Mouse (Mus musculus) stomach, postnatal 0 days (tissue): Measurements from ENCODE around the gene Khk. TPM values are rescaled to one million over a fixed set of nuclear protein-coding genes. Genes with fewer than 3 reads are reported as not detected.

Experiments
- ATAC-seq: fragments of 200-750 bp; cut with Nextera tagmentation; 2 replicates; pipeline ENCODE4 v1.8.0; 2017; ENCODE audit not compliant: low FRiP score, low TSS enrichment
- DNase-seq: peaks from one replicate; pipeline ENCODE4 v3.0.0-alpha.2; 2016; ENCODE audit warnings: low spot score
- H3K27ac ChIP-seq: fragments of 300-500 bp; sonication (generic); replicated peaks from 2 replicates; pipeline ENCODE4 v1.5.1; 2014; ENCODE audit warnings: mild to moderate bottlenecking, control low read depth
- H3K27me3 ChIP-seq: fragments of 300-500 bp; sonication (generic); 2 replicates; pipeline ENCODE4 v1.6.1; 2014; ENCODE audit warnings: low read length; ENCODE audit not compliant: control insufficient read depth, insufficient read depth
- H3K36me3 ChIP-seq: fragments of 300-500 bp; sonication (generic); 2 replicates; pipeline ENCODE4 v1.6.1; 2014; ENCODE audit warnings: low read length, mixed read lengths; ENCODE audit not compliant: control insufficient read depth, insufficient read depth
- H3K4me1 ChIP-seq: fragments of 300-500 bp; sonication (generic); replicated peaks from 2 replicates; pipeline ENCODE4 v1.6.1; 2014; ENCODE audit warnings: antibody characterized with exemption; ENCODE audit not compliant: control insufficient read depth, insufficient read depth
- H3K4me2 ChIP-seq: fragments of 300-500 bp; sonication (generic); replicated peaks from 2 replicates; pipeline ENCODE4 v1.6.1; 2014; ENCODE audit warnings: low read depth, mild to moderate bottlenecking, control low read depth, moderate library complexity
- H3K4me3 ChIP-seq: fragments of 300-500 bp; sonication (generic); 2 replicates; pipeline ENCODE4 v1.5.1; 2014; ENCODE audit warnings: low read depth, low read length, control low read depth
- H3K9ac ChIP-seq: fragments of 300-500 bp; sonication (generic); 2 replicates; pipeline ENCODE4 v1.6.1; 2014; ENCODE audit warnings: mild to moderate bottlenecking, low read length, control low read depth, mixed read lengths
- H3K9me3 ChIP-seq: fragments of 300-500 bp; sonication (generic); 2 replicates; pipeline ENCODE4 v1.6.1; 2016; ENCODE audit warnings: low read length; ENCODE audit not compliant: control insufficient read depth
- CTCF ChIP-seq: IDR thresholded peaks from 2 replicates; pipeline ENCODE4 v1.5.1; 2016; ENCODE audit warnings: antibody characterized with exemption, low read depth, mild to moderate bottlenecking, moderate library complexity
- EP300 ChIP-seq: optimal IDR thresholded peaks from 2 replicates; pipeline ENCODE3; 2016; ENCODE audit warnings: antibody characterized with exemption
- WGBS: fragments of 180-500 bp; shearing (Covaris S2); extraction: QIAGEN DNeasy Blood & Tissue Kit; methylation state at CpG from one replicate; pipeline ENCODE4 v1.1.7; 2014; 5-methylcytosine and 5-hydroxymethylcytosine counted together
- polyA plus RNA-seq: library from polyadenylated mRNA; unstranded; fragments of >200 nt; fragmentation: Nextera tagmentation; extraction: Ambion mirVana; gene quantifications from 2 replicates; pipeline ENCODE4 v1.2.1, GENCODE M21; 2015

The Khk gene
- polyA plus RNA-seq, 1 experiment from 2014 or later, result 28.4 TPM

DNA sequence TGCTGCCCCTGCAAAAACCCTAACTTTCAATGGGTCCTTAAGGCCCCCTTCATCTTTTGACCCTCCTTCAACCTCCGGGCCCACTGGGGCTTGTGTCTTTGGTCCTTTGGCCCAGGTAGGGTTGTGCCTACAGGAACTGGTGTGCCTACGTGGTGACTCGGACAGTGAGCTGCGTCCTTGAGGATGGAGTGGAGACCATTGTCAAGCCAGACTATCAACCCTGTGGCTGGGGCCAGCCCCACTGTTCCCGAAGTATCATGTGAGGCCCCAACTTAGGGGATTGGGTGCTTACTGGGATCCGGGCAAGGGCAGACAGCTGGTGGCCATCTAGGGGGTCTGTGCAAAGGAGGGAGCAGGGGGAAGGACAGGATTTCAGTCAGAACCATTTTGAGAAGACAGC, 6.4 kb upstream of the Khk start:
- peak overlapping the region; percentile 43 for H3K4me3 ChIP-seq
- H3K36me3 ChIP-seq, result peaks cover 16% of the 10 kb centered on the region
- DNase-seq, result no peak
- H3K27me3 ChIP-seq, result no peaks in the 10 kb centered on the region
- WGBS, result 31% methylated on average over 6 of the region's 6 CpGs
- TF ChIP-seq CTCF, result no peak
- TF ChIP-seq EP300, result no peak
- peak overlapping the region; percentile 67 for H3K9ac ChIP-seq
- no peak for ATAC-seq
- H3K4me1 ChIP-seq, result peaks cover 8% of the 10 kb centered on the region
- H3K4me2 ChIP-seq, result peak overlapping the region; percentile 75
- no peaks in the 10 kb centered on the region for H3K9me3 ChIP-seq
- H3K27ac ChIP-seq, result peak overlapping the region; percentile 92

DNA sequence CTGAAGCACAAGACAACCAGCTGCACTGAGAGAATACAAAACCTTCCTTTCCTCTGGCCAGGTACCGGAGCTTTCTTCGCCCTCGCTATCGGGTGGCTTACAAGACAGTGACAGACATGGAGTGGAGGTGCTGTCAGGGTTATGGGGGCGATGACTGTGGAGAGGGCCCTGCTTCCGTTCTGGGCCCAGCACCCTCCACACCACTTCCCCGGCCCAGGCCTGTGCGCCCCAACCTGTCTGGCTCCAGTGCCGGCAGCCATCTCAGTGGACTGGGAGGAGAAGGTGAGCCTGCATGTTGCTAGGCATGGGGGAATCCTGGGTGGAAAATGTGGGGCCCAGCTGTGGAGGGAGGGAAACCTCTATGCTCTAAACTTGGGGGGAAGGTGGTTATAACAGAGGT, 5.8 kb upstream of the Khk start:
- TF ChIP-seq EP300, result no peak
- no peak for TF ChIP-seq CTCF
- 37% methylated on average over 9 of the region's 9 CpGs for WGBS
- peak overlapping the region; percentile 67 for H3K9ac ChIP-seq
- peak overlapping the region; percentile 92 for H3K27ac ChIP-seq
- ATAC-seq (peak; percentile 10; the same call in 1 of the 2 replicates), DNase-seq (no peak)
- peaks cover 16% of the 10 kb centered on the region for H3K36me3 ChIP-seq
- H3K4me1 ChIP-seq, result peaks cover 8% of the 10 kb centered on the region
- H3K4me2 ChIP-seq, result peak overlapping the region; percentile 75
- peak overlapping the region; percentile 43 for H3K4me3 ChIP-seq
- H3K9me3 ChIP-seq, result no peaks in the 10 kb centered on the region
- H3K27me3 ChIP-seq, result no peaks in the 10 kb centered on the region

DNA sequence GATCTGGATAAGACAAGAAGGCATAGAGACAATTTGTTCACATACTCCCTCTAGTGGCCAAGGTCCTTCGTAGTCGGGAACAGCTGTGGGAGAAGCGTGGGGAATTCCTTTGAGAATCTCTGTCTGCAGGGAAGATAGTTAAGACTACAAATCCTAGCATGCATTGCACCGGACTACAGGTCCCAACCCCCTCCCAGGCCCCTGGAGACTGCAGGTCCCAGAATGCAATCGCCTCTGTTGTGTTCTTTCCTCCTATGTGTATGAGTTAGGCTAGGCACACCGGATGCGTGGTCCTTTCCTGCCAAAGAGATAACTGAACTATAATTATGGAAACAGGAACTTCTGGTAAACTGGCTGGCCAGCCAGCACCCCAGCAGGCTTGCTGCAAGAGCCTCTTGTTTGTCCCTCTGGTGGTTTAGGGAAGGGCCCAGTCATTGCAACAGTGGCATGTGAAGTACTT, 5.2 kb upstream of the Khk start:
- no peak overlapping the region for H3K9ac ChIP-seq
- WGBS, result 1% methylated on average over 7 of the region's 7 CpGs
- peaks cover 8% of the 10 kb centered on the region for H3K4me1 ChIP-seq
- peaks cover 16% of the 10 kb centered on the region for H3K36me3 ChIP-seq
- peak overlapping the region; percentile 75 for H3K4me2 ChIP-seq
- no peaks in the 10 kb centered on the region for H3K27me3 ChIP-seq
- H3K4me3 ChIP-seq, result peak overlapping the region; percentile 43
- 0 out of 2 replicates have a peak overlapping the region, but pooled peaks have one; percentile 31 for H3K27ac ChIP-seq
- ATAC-seq (peak; percentile 82), DNase-seq (peak; percentile 83)
- peak; percentile 85 for TF ChIP-seq CTCF
- no peak for TF ChIP-seq EP300
- no peaks in the 10 kb centered on the region for H3K9me3 ChIP-seq

DNA sequence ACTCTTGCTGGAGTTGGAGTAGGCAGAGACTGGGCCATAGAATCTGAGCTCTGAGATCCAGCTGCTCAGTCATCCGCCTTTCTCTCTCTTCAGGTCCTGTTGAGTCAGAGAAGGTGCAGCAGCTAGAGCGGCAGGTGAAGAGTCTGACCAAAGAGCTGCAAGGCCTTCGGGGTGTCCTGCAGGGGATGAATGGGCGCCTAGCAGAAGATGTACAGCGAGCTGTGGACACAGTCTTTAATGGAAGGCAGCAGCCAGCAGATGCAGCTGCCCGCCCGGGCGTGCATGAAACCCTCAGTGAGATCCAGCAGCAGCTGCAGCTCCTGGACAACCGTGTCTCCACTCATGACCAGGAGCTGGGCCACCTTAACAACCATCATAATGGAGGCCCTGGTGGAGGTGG, 4.4 kb upstream of the Khk start:
- WGBS, result 94% methylated on average over 9 of the region's 9 CpGs
- TF ChIP-seq CTCF, result no peak
- TF ChIP-seq EP300, result no peak
- Histone ChIP-seq H3K9ac (no peak overlapping the region), H3K4me2 (no peak overlapping the region), H3K27ac (no peak overlapping the region), H3K9me3 (no peaks in the 10 kb centered on the region), H3K4me3 (no peak overlapping the region), H3K27me3 (no peaks in the 10 kb centered on the region), H3K36me3 (peaks cover 16% of the 10 kb centered on the region), H3K4me1 (peaks cover 8% of the 10 kb centered on the region)
- DNase-seq (no peak), ATAC-seq (no peak)

DNA sequence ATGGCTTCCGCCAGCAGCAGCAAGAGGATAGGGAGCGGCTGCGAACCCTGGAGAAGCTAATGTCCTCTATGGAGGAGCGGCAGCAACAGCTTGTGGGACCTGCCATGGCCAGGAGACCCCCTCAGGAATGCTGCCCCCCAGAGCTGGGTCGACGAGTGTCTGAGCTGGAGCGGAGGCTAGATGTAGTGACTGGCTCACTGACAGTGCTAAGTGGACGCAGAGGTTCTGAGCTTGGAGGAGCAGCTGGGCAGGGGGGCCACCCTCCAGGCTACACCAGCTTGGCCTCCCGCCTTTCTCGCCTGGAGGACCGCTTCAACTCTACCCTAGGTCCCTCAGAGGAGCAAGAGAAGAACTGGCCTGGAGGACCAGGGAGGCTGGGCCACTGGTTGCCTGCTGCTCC, 3.9 kb upstream of the Khk start:
- no peaks in the 10 kb centered on the region for H3K27me3 ChIP-seq
- no peak overlapping the region for H3K9ac ChIP-seq
- H3K4me3 ChIP-seq, result no peak overlapping the region
- WGBS, result 87% methylated on average over 11 of the region's 11 CpGs
- DNase-seq, result no peak
- H3K27ac ChIP-seq, result no peak overlapping the region
- peaks cover 16% of the 10 kb centered on the region for H3K36me3 ChIP-seq
- no peak overlapping the region for H3K4me2 ChIP-seq
- no peaks in the 10 kb centered on the region for H3K9me3 ChIP-seq
- no peak for ATAC-seq
- peaks cover 5% of the 10 kb centered on the region for H3K4me1 ChIP-seq
- no peak for TF ChIP-seq EP300
- no peak for TF ChIP-seq CTCF

DNA sequence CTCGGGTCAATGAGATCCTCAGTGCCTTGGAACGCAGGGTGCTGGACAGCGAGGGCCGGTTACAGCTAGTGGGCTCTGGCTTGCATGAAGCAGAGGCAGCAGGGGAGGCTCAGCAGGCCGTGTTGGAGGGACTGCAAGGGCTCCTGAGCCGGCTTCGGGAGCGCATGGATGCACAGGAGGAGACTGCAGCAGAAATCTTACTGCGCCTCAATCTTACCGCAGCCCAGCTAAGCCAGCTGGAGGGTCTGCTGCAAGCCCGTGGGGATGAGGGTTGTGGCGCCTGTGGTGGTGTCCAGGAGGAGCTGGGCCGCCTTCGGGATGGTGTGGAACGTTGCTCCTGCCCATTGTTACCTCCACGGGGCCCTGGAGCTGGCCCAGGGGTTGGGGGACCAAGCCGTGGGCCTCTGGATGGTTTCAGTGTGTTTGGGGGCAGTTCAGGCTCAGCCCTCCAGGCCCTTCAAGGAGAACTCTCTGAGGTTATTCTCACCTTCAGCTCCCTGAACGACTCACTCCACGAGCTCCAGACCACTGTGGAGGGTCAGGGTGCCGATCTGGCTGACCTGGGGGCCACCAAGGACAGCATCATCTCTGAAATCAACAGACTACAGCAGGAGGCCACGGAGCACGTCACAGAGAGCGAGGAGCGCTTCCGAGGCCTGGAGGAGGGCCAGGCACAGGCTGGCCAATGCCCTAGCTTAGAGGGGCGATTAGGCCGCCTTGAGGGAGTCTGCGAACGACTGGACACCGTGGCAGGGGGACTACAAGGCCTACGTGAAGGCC, 3.1 kb upstream of the Khk start:
- no peak overlapping the region for H3K4me3 ChIP-seq
- H3K27me3 ChIP-seq, result no peaks in the 10 kb centered on the region
- no peak overlapping the region for H3K27ac ChIP-seq
- H3K9me3 ChIP-seq, result no peaks in the 10 kb centered on the region
- H3K4me1 ChIP-seq, result no peaks in the 10 kb centered on the region; the same call in 1 of the 2 replicates
- no peak for ATAC-seq
- DNase-seq, result no peak
- TF ChIP-seq EP300, result no peak
- TF ChIP-seq CTCF, result no peak
- peaks cover 16% of the 10 kb centered on the region for H3K36me3 ChIP-seq
- WGBS, result 84% methylated on average over 31 of the region's 31 CpGs
- H3K4me2 ChIP-seq, result no peak overlapping the region
- H3K9ac ChIP-seq, result peak overlapping the region; percentile 27; the same call in 1 of the 2 replicates
